Mouse (Mus musculus) brain, adult 2 months (tissue): ENCODE measurements around the gene Zbtb16.

Source experiments
- DNase-seq: peaks from one replicate; pipeline ENCODE4 v3.0.0; 2011; ENCODE audit warnings: low read depth, low spot score

The Zbtb16 gene

DNA sequence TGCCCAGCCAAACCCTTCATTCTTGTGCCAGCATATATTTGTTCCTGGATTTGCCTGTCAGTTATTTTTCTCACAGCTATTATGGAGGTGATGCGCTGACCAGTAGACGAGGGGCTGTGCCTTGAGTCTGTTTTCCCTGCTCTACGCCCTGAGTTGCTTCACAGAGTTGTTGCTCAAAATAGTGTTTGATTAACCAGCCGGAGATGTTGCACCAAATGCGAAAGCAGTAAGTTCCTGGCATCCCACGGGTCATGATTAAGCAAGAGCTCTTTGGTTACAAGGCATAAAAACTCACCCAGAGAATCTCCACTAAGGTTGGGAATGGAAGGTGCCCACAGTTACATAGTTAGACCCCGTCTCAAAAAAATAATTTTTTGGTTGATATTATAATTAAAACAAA is 229.9 kb downstream of the Zbtb16 start:
- no peak for DNase-seq

DNA sequence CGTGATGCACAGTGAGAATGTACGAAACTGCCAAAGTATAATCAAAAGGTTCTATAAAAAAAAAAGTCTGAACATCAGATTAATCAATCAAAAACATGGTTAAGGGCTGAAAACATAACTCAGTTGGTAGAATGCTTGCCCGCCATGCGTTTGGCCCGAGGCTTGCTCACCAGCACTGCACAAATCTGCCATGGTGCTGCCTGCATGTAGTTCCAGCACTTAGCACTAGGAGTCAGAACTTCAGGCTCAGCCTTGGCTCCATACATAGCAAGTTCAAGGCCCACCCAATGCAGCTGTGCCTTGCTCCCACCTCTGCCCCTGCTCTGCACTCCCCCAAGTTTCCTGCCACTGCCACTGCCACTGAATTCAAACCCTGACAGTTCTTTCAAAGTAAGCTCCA is 230.3 kb downstream of the Zbtb16 start:
- no peak for DNase-seq

DNA sequence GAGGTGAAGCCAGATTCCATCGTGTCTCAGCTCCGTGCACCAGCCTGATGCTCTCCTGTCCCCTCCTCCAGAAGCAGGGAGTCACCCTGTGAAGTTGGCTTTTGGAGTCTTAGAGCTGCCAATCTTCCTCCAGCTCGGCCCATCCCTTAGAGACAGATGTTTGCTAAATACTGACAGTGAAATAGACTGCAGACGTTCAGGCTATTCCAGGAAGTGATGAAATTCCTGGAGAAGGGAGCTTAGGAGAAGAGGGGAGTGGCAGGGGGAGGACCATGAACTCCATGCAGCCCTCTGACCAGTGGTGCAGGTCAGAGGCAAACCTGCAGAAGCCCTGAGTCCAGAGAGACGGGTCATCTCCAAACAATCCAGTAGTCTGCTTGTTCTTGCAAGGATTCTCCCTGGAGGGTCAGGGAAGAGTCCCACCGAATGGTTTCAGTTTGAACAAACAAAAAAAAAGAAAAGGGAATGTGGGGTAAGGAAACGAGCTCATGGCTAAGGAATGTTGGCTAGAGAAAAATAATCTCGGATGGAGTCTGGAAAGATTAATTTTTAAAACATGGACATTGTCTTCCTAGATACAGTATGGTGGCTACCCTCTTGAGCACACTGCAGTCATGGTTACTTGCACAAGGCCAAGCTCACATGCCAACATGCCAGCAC is 231.0 kb downstream of the Zbtb16 start, which contains the start of gene Nnmt:
TSS of gene Nnmt (minus strand) at position 215 of the 660 bp plus-strand sequence.
- no peak for DNase-seq
